Mouse (Mus musculus): ENCODE data around the gene Hdac4.

GRCm38 (mm10) chr1:91984507-91984906, 211.0 kb downstream of the Hdac4 start:
- no peak for TF ChIP-seq POLR2A (IDR thresholded peaks at IDR 0.05; ENCODE audit: borderline replicate concordance, low read depth, low read length)
- no peak for TF ChIP-seq CTCF (IDR thresholded peaks at IDR 0.05; ENCODE audit: low read depth, low read length)

Measured in bone marrow macrophage, adult 2 months (primary cell).